Mouse (Mus musculus): ENCODE data around the gene Zfp445. TPM values are rescaled to one million over a fixed set of nuclear protein-coding genes. Genes with fewer than 3 reads are reported as not detected.
A peak's percentile ranks its signal among the peaks of the same experiment; 100 is the strongest.

Gene Zfp445
- 66.4 and 82.5 TPM in 2 replicates for polyA plus RNA-seq (2016; fragmentation: Nextera tagmentation; extraction: Ambion mirVana)

DNA sequence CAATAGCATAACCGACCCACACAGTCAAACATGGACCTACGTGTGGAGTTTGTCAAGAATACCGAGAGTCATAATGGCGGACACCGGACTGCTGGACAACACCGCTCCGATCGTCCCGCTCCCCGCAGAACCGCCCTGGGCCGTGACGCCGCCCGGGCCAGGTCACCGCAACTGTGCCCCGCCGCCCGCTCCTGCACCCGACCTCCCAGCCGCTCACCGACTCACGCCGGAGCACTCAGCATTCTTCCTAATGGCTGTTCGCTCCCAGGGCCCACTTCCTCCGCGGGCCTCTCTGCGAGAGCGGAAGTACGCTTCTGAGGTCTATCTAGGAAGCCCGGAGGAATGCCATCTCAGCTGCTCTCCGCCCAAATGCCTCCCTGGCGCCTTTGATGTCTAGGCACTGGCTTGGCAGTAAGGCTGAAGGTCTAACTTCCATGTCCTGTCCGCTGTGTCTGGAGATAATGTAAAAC, at the start of gene Zfp445:
Zfp445 (minus strand) TSS at position 310 of the 470 bp plus-strand sequence.
- Histone ChIP-seq H3K4me1 (peaks cover 8% of the 10 kb centered on the region), H3K36me3 (peaks cover 28% of the 10 kb centered on the region), H3K9me3 (replicated peaks) (no peaks in the 10 kb centered on the region), H3K27me3 (ENCODE audit: low read depth, poor library complexity, severe bottlenecking) (no peaks in the 10 kb centered on the region), H3K4me3 (peak within 1 kb of the TSS; percentile 86), H3K27ac (peak within 1 kb of the TSS; percentile 96)
- WGBS = under 1% methylated on average over 34 of the region's 34 CpGs
- DNase-seq (ENCODE audit: low spot score) = peak; percentile 90

DNA sequence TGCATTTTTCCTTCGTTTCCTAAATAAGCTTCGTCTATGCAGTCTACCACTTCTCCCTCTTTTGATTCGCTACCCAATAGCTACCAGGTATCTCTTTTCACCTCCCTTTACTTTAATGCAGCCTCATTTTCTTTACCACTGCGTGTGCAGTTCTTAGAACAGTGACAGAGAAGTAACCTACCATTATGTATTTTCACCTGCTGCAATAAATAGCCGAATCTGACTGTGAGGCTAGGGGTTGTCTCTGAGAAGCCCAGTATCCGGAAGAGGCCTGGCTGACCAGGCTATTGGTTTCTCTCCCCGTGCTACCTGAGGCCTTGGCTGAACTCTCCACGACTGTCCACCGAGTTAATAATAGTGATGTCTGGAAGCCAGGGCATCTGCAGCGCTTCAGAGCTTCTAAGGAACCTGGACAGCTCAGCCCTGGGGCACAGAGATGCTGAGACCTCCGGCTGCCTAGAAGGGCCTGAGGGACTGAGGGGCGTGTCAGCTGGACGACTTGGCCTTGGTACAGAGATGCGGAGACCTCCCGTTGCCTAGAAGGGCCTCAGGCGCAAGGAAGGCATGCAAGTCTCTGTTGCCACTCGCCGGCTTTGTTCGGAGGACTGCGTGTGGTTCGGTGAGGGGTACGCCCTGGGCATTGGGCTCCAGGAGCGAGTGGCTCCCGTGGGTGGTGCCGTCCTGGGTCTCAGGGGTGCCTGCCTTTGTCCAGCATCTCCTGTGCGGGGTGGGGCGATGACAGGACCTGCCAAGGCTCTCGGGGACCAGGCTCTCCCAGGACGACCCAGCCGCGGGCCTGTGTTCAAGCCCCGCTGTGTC, 37.1 kb upstream of the Zfp445 start:
- no peaks in the 10 kb centered on the region for H3K27me3 ChIP-seq (ENCODE audit: low read depth, poor library complexity, severe bottlenecking)
- WGBS = 16% methylated on average over 32 of the region's 32 CpGs

GRCm38 (mm10) chr9:122901047-122901446, 35.2 kb upstream of the Zfp445 start:
- Histone ChIP-seq H3K4me1 (peaks cover 9% of the 10 kb centered on the region), H3K27ac (no peak overlapping the region)
- 93% methylated on average over 2 of the region's 2 CpGs for WGBS

More for the DNA sequence above, 37.1 kb upstream of the Zfp445 start:
- Histone ChIP-seq H3K27ac (peak overlapping the region; percentile 88), H3K4me3 (peak overlapping the region; percentile 62), H3K4me1 (peaks cover 9% of the 10 kb centered on the region), H3K36me3 (peaks cover 27% of the 10 kb centered on the region), H3K9me3 (replicated peaks) (0 out of 2 replicates have a peak, but pooled peaks cover under 1% of the 10 kb centered on the region)
- DNase-seq (ENCODE audit: low spot score) = peak; percentile 81

GRCm38 (mm10) chr9:122886372-122887179, 20.8 kb upstream of the Zfp445 start:
- DNase-seq (ENCODE audit: low spot score) = peak; percentile 74
- Histone ChIP-seq H3K27ac (peak overlapping the region; percentile 91), H3K9me3 (replicated peaks) (no peaks in the 10 kb centered on the region), H3K4me1 (peaks cover 11% of the 10 kb centered on the region), H3K27me3 (ENCODE audit: low read depth, poor library complexity, severe bottlenecking) (no peaks in the 10 kb centered on the region), H3K36me3 (0 out of 2 replicates have a peak, but pooled peaks cover 4% of the 10 kb centered on the region), H3K4me3 (peak overlapping the region; percentile 82)
- 7% methylated on average over 54 of the region's 54 CpGs for WGBS

More at GRCm38 (mm10) chr9:122901047-122901446, 35.2 kb upstream of the Zfp445 start:
- no peaks in the 10 kb centered on the region for H3K9me3 ChIP-seq (replicated peaks)
- DNase-seq (ENCODE audit: low spot score) = no peak
- no peaks in the 10 kb centered on the region for H3K27me3 ChIP-seq (ENCODE audit: low read depth, poor library complexity, severe bottlenecking)
- H3K36me3 ChIP-seq = peaks cover 11% of the 10 kb centered on the region
- no peak overlapping the region for H3K4me3 ChIP-seq

GRCm38 (mm10) chr9:122885385-122885784, 19.6 kb upstream of the Zfp445 start, which contains the start of gene Zkscan7:
Gene Zkscan7, plus strand, starts transcription at chr9:122885685.
- no peak for DNase-seq (ENCODE audit: low spot score)
- Histone ChIP-seq H3K27ac (peak within 1 kb of the TSS; percentile 91; the same call in 1 of the 2 replicates), H3K4me3 (peak within 1 kb of the TSS; percentile 82), H3K27me3 (ENCODE audit: low read depth, poor library complexity, severe bottlenecking) (no peaks in the 10 kb centered on the region), H3K9me3 (replicated peaks) (no peaks in the 10 kb centered on the region), H3K4me1 (peaks cover 11% of the 10 kb centered on the region), H3K36me3 (no peaks in the 10 kb centered on the region)
- 84% methylated on average over 3 of the region's 3 CpGs for WGBS

DNA sequence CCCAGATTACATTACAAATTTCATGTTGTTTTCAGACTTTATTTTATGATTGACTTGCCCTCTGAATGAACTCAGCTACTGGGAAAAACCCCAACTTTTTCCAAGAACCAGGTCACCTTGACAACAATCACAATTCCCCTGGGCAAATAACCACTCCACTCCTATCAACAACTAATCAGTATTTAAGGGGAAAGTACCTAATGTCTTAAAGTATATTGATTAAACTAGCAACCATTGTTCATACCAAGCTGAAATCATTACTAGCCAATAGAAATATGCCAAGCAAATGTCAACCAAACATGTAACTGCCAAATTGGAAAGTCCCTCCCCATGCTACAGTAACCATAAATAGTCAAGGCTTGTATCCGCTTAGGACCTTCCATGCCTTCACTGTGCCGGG, 9.3 kb upstream of the Zfp445 start:
- no peaks in the 10 kb centered on the region for H3K36me3 ChIP-seq
- no peaks in the 10 kb centered on the region for H3K9me3 ChIP-seq (replicated peaks)
- H3K4me1 ChIP-seq = no peaks in the 10 kb centered on the region
- H3K4me3 ChIP-seq = no peak overlapping the region
- H3K27me3 ChIP-seq (ENCODE audit: low read depth, poor library complexity, severe bottlenecking) = no peaks in the 10 kb centered on the region
- no peak for DNase-seq (ENCODE audit: low spot score)
- 90% methylated on average over 2 of the region's 2 CpGs for WGBS
- H3K27ac ChIP-seq = no peak overlapping the region

GRCm38 (mm10) chr9:122874653-122875052, 8.8 kb upstream of the Zfp445 start:
- H3K27me3 ChIP-seq (ENCODE audit: low read depth, poor library complexity, severe bottlenecking) = no peaks in the 10 kb centered on the region
- H3K4me1 ChIP-seq = no peaks in the 10 kb centered on the region
- WGBS = 72% methylated on average over 1 of the region's 1 CpGs
- H3K9me3 ChIP-seq (replicated peaks) = no peaks in the 10 kb centered on the region
- no peaks in the 10 kb centered on the region for H3K36me3 ChIP-seq
- no peak overlapping the region for H3K27ac ChIP-seq
- no peak overlapping the region for H3K4me3 ChIP-seq
- no peak for DNase-seq (ENCODE audit: low spot score)

DNA sequence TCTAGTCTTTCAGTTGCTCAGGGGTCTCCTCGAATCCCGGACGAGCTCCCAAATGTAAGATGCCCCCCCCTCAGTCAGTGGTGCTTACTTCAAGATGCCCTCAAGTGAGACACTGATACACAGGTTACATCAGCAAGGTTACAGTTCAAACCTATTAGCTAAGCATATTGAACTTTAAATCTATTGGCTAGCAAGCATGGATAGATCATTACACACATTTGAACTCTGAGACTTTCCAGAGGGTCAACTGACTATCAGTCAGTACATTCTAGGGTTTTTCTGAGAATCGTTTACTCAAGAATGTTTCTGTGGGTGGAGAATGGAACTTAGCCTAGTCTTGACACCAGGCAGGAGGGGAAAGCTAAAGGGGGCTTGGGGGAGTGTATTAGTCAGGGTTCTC, 6.8 kb upstream of the Zfp445 start:
- Histone ChIP-seq H3K9me3 (replicated peaks) (no peaks in the 10 kb centered on the region), H3K36me3 (no peaks in the 10 kb centered on the region), H3K4me1 (no peaks in the 10 kb centered on the region), H3K27me3 (ENCODE audit: low read depth, poor library complexity, severe bottlenecking) (no peaks in the 10 kb centered on the region), H3K27ac (no peak overlapping the region), H3K4me3 (no peak overlapping the region)
- DNase-seq (ENCODE audit: low spot score) = no peak
- 93% methylated on average over 4 of the region's 4 CpGs for WGBS

GRCm38 (mm10) chr9:122866192-122866591, 386 bp upstream of the Zfp445 start:
- Histone ChIP-seq H3K4me3 (peak overlapping the region; percentile 86), H3K36me3 (peaks cover 23% of the 10 kb centered on the region), H3K27ac (peak overlapping the region; percentile 96), H3K9me3 (replicated peaks) (no peaks in the 10 kb centered on the region), H3K4me1 (peaks cover 8% of the 10 kb centered on the region), H3K27me3 (ENCODE audit: low read depth, poor library complexity, severe bottlenecking) (no peaks in the 10 kb centered on the region)
- 90% methylated on average over 4 of the region's 4 CpGs for WGBS
- no peak for DNase-seq (ENCODE audit: low spot score)

DNA sequence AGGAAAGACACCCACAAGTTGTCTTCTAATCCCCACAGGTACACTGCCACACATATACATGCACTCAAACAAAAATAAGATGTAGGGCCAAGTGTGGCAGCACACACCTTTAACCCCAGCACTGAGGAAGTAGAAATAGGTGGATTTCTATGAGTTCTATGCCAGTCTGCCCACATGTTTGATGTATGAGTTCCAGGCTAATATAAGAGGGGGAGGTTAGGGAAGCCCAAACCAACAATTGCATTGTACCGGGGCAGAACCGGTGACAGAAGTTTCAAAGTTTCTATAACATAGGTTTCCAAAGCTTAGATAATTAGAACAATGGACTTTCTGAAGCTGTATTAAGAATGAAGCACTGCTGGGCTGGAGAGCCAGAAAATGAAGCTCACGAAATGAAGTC, 958 bp downstream of the Zfp445 start:
- no peak overlapping the region for H3K27ac ChIP-seq
- peaks cover 37% of the 10 kb centered on the region for H3K36me3 ChIP-seq
- H3K27me3 ChIP-seq (ENCODE audit: low read depth, poor library complexity, severe bottlenecking) = no peaks in the 10 kb centered on the region
- WGBS = 68% methylated on average over 3 of the region's 3 CpGs
- peaks cover 8% of the 10 kb centered on the region for H3K4me1 ChIP-seq
- peak overlapping the region; percentile 86 for H3K4me3 ChIP-seq
- H3K9me3 ChIP-seq (replicated peaks) = peaks cover 2% of the 10 kb centered on the region; the same call in 1 of the 2 replicates
- no peak for DNase-seq (ENCODE audit: low spot score)

DNA sequence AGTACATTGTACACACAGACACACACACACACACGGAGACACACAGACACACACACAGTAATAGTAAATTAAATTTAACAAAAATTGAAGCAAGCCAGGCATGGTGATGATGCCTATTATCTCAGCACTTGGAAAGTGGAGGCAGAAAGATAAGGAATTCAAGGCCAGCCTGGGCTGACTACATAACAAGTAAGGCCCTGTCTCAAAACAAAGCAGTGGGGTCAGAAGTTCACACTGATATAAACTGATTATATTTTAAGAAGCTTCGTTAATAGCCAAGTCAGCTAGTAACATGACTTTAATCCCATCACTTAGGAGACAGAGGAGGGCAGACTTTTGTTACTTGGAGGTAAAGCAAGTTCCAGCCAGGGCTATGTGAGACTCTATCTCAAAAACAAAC, 2.1 kb downstream of the Zfp445 start:
- Histone ChIP-seq H3K36me3 (peaks cover 48% of the 10 kb centered on the region), H3K9me3 (replicated peaks) (peaks cover 2% of the 10 kb centered on the region; the same call in 1 of the 2 replicates), H3K27me3 (ENCODE audit: low read depth, poor library complexity, severe bottlenecking) (no peaks in the 10 kb centered on the region), H3K4me3 (no peak overlapping the region), H3K27ac (no peak overlapping the region), H3K4me1 (peaks cover 8% of the 10 kb centered on the region)
- no peak for DNase-seq (ENCODE audit: low spot score)
- 90% methylated on average over 2 of the region's 2 CpGs for WGBS

DNA sequence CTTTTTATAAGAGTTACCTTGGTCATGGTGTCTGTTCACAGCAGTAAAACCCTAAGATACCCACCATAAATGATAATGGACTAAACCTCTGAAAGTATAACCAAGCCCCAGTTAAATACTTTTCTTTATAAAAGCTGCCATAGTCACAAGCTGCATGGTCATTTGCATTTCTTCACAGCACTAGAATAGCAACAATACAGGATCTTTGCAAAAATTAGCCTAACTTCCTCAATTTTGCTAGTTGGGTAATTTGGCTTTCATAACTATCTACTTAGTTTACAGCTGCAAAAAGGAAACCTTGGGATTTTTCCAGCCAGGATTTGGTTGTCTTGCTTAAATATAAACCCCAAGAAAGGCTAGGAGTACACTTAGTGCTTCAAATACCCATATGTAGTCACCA, 5.1 kb downstream of the Zfp445 start:
- Histone ChIP-seq H3K36me3 (peaks cover 78% of the 10 kb centered on the region), H3K27ac (no peak overlapping the region), H3K4me3 (no peak overlapping the region), H3K4me1 (peaks cover 8% of the 10 kb centered on the region), H3K9me3 (replicated peaks) (peaks cover 2% of the 10 kb centered on the region; the same call in 1 of the 2 replicates), H3K27me3 (ENCODE audit: low read depth, poor library complexity, severe bottlenecking) (no peaks in the 10 kb centered on the region)
- DNase-seq (ENCODE audit: low spot score) = no peak
